Mouse (Mus musculus) liver, postnatal 0 days (tissue): ENCODE data around the gene Ethe1. TPM values are rescaled to one million over a fixed set of nuclear protein-coding genes. Genes with fewer than 3 reads are reported as not detected.
A peak's percentile ranks its signal among the peaks of the same experiment; 100 is the strongest.
"Not testable (repeated sequence)": the region's sequence is repeated elsewhere in the genome, so short reads cannot be mapped to it uniquely, and the experiment has no call there.

ENCODE experiments used
- ATAC-seq: fragments of 200-750 bp; cut with Nextera tagmentation; 2 replicates; pipeline ENCODE4 v1.8.0; 2017; ENCODE audit warnings: mild to moderate bottlenecking, moderate library complexity
- DNase-seq: peaks from one replicate; pipeline ENCODE4 v3.0.0-alpha.2; 2016
- H3K27ac ChIP-seq: fragments of 300-500 bp; sonication (generic); 2 replicates; pipeline ENCODE4 v1.5.1; 2014; ENCODE audit warnings: antibody characterized with exemption, moderate library complexity, mild to moderate bottlenecking, low read depth
- H3K27me3 ChIP-seq: fragments of 300-500 bp; sonication (generic); 2 replicates; pipeline ENCODE4 v1.6.1; 2014; ENCODE audit warnings: low read length, control low read depth, mixed read lengths; ENCODE audit not compliant: insufficient read depth
- H3K36me3 ChIP-seq: fragments of 300-500 bp; sonication (generic); replicated peaks from 2 replicates; pipeline ENCODE4 v1.6.1; 2014; ENCODE audit warnings: mild to moderate bottlenecking, control low read depth, low read length, moderate library complexity, mixed read lengths; ENCODE audit not compliant: insufficient read depth
- H3K4me1 ChIP-seq: fragments of 300-500 bp; sonication (generic); 2 replicates; pipeline ENCODE4 v1.6.1; 2014; ENCODE audit warnings: antibody characterized with exemption, mild to moderate bottlenecking, control low read depth; ENCODE audit not compliant: insufficient read depth
- H3K4me2 ChIP-seq: fragments of 300-500 bp; sonication (generic); 2 replicates; pipeline ENCODE4 v1.6.1; 2014; ENCODE audit warnings: low read depth, mild to moderate bottlenecking, low read length, moderate library complexity, mixed read lengths
- H3K4me3 ChIP-seq: fragments of 300-500 bp; sonication (generic); 2 replicates; pipeline ENCODE4 v1.5.1; 2014; ENCODE audit warnings: low read depth, low read length
- H3K9ac ChIP-seq: fragments of 300-500 bp; sonication (generic); replicated peaks from 2 replicates; pipeline ENCODE4 v1.6.1; 2014; ENCODE audit warnings: mild to moderate bottlenecking, moderate library complexity
- H3K9me3 ChIP-seq: fragments of 300-500 bp; sonication (generic); 2 replicates; pipeline ENCODE4 v1.6.1; 2016; ENCODE audit warnings: mild to moderate bottlenecking, control low read depth, low read length, mixed read lengths
- CTCF ChIP-seq: sonication (generic); IDR thresholded peaks from 2 replicates; pipeline ENCODE4 v1.5.1; 2016; ENCODE audit warnings: antibody characterized with exemption, low read depth
- EP300 ChIP-seq: IDR thresholded peaks from 2 replicates; pipeline ENCODE4 v1.6.1; 2016; ENCODE audit warnings: antibody characterized with exemption, low read depth, mild to moderate bottlenecking
- WGBS: fragments of 180-500 bp; shearing (Covaris S2); extraction: QIAGEN DNeasy Blood & Tissue Kit; methylation state at CpG from one replicate; pipeline ENCODE4 v1.1.7; 2014; ENCODE audit not compliant: insufficient replicate concordance; 5-methylcytosine and 5-hydroxymethylcytosine counted together
- polyA plus RNA-seq: library from polyadenylated mRNA; unstranded; fragments of >200 nt; fragmentation: Nextera tagmentation; extraction: Ambion mirVana; gene quantifications from 2 replicates; pipeline ENCODE4 v1.2.1, GENCODE M21; 2015

The Ethe1 gene
- polyA plus RNA-seq, 1 experiment from 2014 or later, result 39.7 TPM

DNA sequence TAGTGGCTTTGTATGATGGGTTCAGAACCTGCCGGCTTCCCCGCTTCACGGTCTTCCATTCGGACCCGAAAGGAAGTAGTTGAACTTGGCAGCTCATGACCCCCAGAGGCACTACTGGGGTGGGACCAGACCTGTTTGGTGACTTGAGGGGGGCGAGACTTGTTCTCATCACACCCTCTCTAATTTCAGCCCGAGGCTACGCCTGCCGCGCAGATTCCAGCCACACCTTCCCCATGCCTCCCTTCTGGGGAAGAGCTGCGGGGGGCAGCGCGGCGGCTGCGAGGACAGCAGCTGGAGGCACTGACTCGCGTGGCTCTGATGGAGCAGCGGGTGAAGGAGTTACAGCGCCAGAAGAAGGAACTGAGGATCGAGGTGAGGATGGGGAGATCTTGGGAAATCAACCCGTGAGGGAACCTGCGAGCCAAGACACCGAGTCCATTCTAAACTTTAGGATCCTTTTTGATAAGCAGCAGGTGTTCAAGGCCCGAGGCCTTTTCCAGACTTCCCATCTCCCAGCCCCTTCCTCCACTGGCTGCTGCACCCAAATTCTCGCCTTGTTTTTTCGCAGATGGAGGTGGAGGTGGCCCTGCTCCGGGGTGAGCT lies 25.1 kb downstream of the Ethe1 start:
- 16% methylated on average over 27 of the region's 27 CpGs for WGBS
- peaks cover 26% of the 10 kb centered on the region for H3K4me1 ChIP-seq

GRCm38 (mm10) chr7:24614816-24615215 lies 27.5 kb downstream of the Ethe1 start:
- peaks cover 6% of the 10 kb centered on the region; the same call in 1 of the 2 replicates for H3K27me3 ChIP-seq
- no peak overlapping the region for H3K4me2 ChIP-seq
- H3K4me1 ChIP-seq, result peaks cover 18% of the 10 kb centered on the region
- H3K27ac ChIP-seq, result no peak overlapping the region
- no peaks in the 10 kb centered on the region for H3K9me3 ChIP-seq
- WGBS, result 63% methylated on average over 13 of the region's 13 CpGs
- H3K9ac ChIP-seq, result no peak overlapping the region
- ATAC-seq, result no peak
- no peak for TF ChIP-seq CTCF
- H3K4me3 ChIP-seq, result no peak overlapping the region
- DNase-seq, result no peak
- H3K36me3 ChIP-seq, result peaks cover 11% of the 10 kb centered on the region

More for the DNA sequence above, 25.1 kb downstream of the Ethe1 start:
- H3K9ac ChIP-seq, result no peak overlapping the region
- peak overlapping the region; percentile 91 for H3K4me2 ChIP-seq
- ATAC-seq, result no peak
- TF ChIP-seq CTCF, result no peak
- TF ChIP-seq EP300, result no peak
- H3K27me3 ChIP-seq, result peaks cover 6% of the 10 kb centered on the region; the same call in 1 of the 2 replicates
- H3K4me3 ChIP-seq, result peak overlapping the region; percentile 29
- H3K27ac ChIP-seq, result no peak overlapping the region
- no peaks in the 10 kb centered on the region for H3K9me3 ChIP-seq
- H3K36me3 ChIP-seq, result peaks cover 6% of the 10 kb centered on the region; the same call in 1 of the 2 replicates
- no peak for DNase-seq

DNA sequence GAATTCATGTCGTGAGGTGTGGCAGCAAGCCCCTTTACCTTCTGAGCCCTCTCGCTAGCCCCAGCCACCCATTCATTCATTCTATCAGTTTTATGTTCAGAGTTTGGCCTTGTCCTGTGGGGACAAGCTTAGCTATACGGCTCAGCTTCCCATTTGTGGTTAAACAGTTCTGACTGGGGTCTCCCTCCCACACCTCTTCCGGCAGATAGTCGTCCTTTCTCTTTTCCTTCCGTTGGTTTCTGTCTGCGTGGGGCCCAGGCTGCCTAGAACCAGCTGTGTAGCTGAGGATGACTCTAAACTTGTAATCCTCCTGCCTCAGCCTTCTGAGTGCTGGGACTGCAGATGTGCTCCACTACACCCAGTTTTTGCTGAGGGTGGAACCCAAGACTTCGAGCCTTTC lies 30.4 kb downstream of the Ethe1 start:
- Histone ChIP-seq H3K4me2 (no peak overlapping the region), H3K4me1 (peaks cover under 1% of the 10 kb centered on the region), H3K9me3 (peaks cover 4% of the 10 kb centered on the region; the same call in 1 of the 2 replicates), H3K27ac (0 out of 2 replicates have a peak overlapping the region, but pooled peaks have one; percentile 9), H3K4me3 (no peak overlapping the region), H3K27me3 (0 out of 2 replicates have a peak, but pooled peaks cover 1% of the 10 kb centered on the region), H3K36me3 (peaks cover 26% of the 10 kb centered on the region), H3K9ac (no peak overlapping the region)
- TF ChIP-seq CTCF (no peak), EP300 (no peak)
- 38% methylated on average over 8 of the region's 8 CpGs for WGBS
- no peak for ATAC-seq
- no peak for DNase-seq

DNA sequence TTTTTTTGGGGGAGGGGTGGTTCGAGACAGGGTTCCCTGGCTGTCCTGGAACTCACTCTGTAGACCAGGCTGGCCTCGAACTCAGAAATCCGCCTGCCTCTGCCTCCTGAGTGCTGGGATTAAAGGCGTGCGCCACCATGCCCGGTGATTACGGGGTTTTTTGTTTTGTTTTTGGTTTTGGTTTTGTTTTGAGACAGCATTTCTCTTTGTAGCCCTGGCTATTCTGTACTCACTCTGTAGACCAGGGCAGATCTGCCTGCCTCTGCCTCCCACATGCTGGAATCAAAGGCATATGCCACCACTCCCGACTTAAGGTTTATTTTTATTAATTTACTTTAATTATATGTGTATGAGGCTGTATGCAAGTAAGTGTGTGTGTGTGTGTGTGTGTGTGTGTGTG lies 31.0 kb downstream of the Ethe1 start:
- H3K27me3 ChIP-seq, ATAC-seq, H3K9me3 ChIP-seq, H3K4me3 ChIP-seq, H3K27ac ChIP-seq, H3K4me2 ChIP-seq, DNase-seq, H3K4me1 ChIP-seq, H3K9ac ChIP-seq: not testable (repeated sequence)
- H3K36me3 ChIP-seq, result peaks cover 26% of the 10 kb centered on the region
- WGBS, result 81% methylated on average over 8 of the region's 8 CpGs

GRCm38 (mm10) chr7:24619671-24620397 lies 32.5 kb downstream of the Ethe1 start:
- Histone ChIP-seq H3K4me2 (no peak overlapping the region), H3K4me1 (no peaks in the 10 kb centered on the region; the same call in 1 of the 2 replicates), H3K9me3 (peaks cover 4% of the 10 kb centered on the region; the same call in 1 of the 2 replicates), H3K27ac (no peak overlapping the region), H3K4me3 (no peak overlapping the region), H3K9ac (no peak overlapping the region), H3K36me3 (peaks cover 33% of the 10 kb centered on the region), H3K27me3 (no peaks in the 10 kb centered on the region)
- WGBS, result 81% methylated on average over 13 of the region's 13 CpGs
- DNase-seq, result no peak
- TF ChIP-seq CTCF (0 out of 2 replicates have a peak, but pooled peaks have one; percentile 6), EP300 (no peak)
- no peak for ATAC-seq

DNA sequence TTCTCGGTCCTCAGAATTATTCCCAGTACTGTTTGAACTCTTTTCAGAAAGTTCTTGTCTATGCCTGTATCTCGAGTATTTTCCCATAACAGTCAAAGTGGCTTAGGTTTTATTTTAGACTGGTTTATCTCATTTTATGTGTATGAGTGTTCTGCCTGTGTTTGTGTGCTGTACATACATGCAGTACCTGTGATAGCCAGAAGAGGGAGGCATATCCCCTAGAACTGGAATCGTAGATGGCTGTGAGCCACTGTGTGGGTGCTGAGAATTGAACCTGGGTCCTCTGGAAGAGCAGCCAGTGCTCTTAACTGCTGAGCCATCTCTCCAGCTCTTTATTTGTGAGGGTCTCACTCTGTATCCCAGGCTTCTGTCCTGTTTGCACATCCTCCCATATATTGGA lies 33.9 kb downstream of the Ethe1 start:
- no peak for TF ChIP-seq EP300
- TF ChIP-seq CTCF, result peak; percentile 57
- DNase-seq (no peak), ATAC-seq (no peak)
- no peak overlapping the region for H3K9ac ChIP-seq
- peaks cover 4% of the 10 kb centered on the region; the same call in 1 of the 2 replicates for H3K9me3 ChIP-seq
- H3K4me2 ChIP-seq, result no peak overlapping the region
- H3K4me1 ChIP-seq, result no peaks in the 10 kb centered on the region; the same call in 1 of the 2 replicates
- H3K27ac ChIP-seq, result no peak overlapping the region
- 93% methylated on average over 3 of the region's 3 CpGs for WGBS
- H3K4me3 ChIP-seq, result no peak overlapping the region
- H3K27me3 ChIP-seq, result no peaks in the 10 kb centered on the region
- H3K36me3 ChIP-seq, result peaks cover 37% of the 10 kb centered on the region
